Mouse (Mus musculus) cerebellum, adult 8-10 months (tissue): Measurements from ENCODE around the gene Zfp217.

Source experiments
- DNase-seq: peaks from one replicate; pipeline ENCODE4 v3.0.0; 2022

Zfp217 gene

DNA sequence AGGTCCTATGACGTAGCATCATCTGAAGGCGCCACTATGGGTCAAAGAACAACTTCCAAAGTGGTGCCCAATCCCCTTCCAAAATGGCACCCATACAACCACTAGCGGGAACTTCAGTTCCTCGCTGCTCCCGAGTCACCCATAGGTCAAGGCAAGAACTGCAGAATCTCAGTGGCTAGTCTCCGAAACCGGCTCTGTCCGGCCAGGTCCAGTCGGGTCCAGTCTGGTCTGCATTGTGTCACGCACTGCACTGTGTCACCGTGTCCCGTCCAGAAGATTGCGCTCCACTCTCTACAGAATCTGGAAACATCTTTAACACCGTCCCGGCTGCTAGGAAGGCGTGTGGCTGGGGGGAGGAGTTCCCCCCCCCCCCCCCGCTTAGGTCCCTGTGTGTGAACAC is 53.7 kb downstream of the Zfp217 start:
- no peak for DNase-seq

DNA sequence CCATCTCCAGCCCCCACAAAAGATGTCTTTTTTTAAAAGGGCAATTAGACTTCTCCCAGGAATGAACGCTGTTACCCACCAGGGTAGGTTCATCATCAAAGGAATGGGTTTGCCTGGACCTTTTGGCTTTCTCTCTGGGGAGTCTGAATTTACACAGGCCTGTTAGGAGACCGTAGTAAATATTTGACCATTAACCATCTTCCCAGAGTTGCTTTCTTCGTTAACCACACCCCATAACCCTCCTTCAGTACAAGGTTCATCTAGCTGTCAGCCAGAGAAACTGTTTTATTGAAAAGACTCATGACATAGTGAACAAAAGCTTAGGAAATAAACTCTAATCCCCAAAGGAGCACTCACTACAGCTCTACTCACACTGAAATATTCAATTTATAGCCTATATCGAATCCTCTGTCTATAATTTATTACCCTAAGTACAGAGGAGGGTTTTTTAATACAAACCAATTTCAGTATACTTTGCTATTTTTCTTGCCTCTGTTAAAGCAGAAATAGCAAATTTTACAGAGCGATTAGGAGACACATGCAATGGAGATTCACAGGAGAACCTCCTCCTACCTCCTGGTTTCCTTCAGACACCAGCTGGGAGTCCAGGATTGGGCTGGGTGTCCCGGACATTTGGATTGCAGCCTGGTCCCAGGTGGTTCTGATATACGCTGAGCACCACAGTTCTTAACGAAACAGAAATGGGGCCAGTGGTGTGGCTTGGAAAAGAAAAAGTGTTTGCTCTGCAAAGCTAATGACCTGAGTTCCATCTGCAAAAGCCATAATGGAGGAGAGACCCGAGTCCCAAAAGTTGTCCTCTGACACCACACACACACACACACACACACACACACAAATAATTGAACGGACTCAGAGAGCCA is 56.1 kb downstream of the Zfp217 start:
- DNase-seq = no peak

DNA sequence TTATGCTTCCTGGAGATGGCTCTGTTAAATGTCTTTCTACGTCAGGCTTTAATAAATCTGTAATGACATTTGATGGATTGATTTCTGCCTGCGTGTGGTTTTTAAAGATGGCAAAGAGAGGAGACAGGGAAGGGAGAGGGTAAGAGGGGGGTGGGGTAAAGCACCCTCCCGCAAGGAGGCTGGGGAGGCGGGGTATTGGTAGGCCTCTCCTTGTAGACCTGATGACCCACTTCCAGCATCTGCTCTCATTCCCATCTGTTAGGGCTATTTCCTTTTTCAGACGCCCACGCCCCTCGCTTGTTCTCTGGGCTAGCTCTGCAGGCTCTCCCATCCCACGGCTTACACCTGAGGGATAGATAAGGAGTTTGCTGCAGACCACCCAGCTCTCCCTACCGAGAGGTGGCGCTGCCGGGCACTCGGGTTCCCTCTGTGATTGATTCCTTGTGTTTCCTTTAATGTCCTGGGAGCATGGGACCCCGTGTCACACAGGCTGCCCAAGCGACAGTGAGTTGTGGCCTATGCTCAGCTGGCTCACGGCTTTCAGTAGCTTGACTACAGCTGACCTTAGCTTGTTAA is 69.4 kb downstream of the Zfp217 start:
- DNase-seq = no peak

DNA sequence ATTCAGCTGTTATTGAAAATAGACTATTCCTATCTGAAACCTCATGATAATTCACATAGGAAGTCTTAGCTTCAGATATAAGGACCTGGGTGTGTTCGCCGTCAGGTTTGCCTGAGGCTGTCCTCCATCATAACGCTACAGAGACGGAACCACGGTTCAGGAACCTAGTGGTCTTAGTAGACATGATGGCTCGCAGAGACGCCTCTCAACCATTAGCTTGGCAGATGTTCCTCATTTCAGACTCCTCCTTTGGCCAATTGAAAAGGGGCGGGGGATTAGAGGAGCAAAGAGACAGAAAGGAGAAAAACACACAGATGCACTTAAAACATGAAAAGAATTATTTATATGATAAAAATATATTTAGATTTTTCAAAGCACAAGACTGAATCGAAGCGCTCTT is 69.9 kb downstream of the Zfp217 start:
- DNase-seq = no peak

DNA sequence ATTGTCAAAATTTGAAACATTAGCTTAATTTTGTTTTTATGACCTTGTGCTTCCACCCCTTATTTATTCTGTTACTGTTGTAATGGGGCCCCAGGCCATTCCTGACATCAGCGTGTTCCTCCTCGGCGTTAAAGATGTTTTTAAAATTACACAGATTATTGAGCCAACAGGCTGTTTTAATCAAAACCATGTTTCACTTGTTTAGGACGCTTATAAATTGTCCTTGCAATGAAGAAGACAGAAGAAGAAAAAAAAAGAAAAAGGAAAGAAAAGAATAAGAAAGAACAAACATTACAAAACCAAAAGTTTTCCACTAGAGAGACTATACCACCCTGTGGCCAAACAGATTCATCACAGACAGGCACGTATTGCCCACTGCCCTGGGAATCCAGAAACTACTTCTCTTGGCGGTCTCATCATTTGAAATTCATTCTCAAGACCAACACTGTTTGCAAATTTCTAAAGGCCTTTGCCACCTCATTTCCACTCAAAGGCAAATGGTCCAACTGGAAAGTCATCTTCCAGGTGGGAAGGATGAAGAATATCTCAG is 70.9 kb downstream of the Zfp217 start:
- DNase-seq = no peak

DNA sequence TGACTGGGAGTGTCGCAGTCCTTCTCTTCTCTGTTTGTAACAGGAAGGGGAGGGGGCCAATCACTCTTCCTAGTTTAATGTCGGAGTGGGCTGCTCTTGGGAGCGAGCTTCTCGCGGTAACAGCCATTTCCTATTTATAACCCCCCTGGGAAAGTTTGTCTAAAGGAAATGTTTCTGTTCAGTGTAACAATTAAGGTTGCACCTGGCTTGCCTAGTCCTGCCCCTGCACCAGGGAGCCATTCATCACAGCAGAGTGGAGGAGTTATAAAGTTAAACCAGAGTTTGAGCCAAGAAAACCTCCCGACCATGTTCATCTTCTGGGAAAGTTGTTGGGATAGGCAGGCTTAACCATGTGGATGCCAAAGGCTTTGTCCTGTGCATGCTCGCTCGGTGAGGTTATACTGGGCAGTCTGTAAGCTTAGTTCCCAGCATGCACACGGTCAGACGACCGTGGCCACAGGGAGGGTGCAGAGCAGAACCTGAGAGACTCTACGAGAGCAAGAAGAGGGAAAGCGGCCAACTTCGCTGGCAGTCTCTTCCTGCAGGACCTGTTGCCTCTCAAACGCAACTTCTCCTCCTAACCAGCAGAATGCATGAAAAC is 77.2 kb downstream of the Zfp217 start:
- no peak for DNase-seq

DNA sequence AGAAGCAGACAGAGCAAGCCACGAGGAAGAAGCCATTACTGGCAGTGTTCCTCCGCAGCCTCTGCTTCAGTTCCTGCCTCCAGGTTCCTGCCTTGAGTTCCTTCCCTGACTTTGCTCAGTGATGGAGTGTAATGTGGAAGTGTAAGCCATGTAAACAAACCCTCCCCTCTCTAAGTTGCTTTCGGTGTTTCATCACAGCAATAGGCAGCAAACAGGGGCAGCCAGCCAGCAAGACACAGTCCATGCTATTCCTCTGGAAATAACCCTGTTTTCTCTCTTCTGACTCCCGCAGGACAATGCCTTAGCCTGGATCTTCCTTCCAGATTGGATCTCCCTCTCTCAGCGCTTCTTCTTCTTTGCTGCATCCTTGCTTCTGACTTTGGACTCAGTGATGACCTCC is 77.9 kb downstream of the Zfp217 start:
- DNase-seq = no peak

DNA sequence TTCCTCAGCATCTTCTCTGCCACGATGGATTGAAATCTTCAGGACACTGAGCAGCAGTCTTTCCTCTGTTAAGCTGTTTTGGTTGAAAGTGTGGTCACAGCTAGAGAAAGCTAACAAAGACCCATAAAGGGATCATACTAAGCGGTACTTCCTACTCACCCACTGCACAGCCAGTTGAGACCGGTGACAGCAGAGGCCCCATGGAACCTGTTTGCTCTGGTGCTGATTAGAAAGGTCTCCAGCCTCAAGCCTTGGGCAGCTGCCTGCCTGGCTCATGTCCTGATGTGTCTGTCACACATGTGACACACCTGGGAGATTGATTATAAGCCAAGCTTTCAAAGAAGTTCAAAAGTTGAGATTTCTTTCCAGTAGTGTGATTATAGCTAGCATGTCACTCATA is 85.5 kb downstream of the Zfp217 start:
- no peak for DNase-seq

DNA sequence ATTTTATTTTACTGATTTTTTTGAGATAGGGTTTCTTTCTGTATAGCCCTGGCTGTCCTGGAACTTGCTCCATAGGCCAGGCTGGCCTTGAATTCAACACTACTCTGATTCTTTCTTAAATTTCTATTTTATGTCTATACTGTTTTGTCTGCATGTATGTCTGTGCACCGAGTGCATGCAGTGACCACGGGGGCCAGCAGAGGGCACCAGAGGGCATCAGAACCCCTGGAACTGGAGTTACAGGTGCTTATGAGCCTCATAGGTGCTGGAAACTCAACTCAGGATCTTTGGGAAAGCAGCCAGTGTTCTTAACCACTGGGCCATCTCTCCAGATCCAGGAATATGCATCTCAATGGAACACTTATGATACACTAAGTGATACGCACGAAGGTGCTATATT is 87.8 kb downstream of the Zfp217 start:
- peak; percentile 3 for DNase-seq

DNA sequence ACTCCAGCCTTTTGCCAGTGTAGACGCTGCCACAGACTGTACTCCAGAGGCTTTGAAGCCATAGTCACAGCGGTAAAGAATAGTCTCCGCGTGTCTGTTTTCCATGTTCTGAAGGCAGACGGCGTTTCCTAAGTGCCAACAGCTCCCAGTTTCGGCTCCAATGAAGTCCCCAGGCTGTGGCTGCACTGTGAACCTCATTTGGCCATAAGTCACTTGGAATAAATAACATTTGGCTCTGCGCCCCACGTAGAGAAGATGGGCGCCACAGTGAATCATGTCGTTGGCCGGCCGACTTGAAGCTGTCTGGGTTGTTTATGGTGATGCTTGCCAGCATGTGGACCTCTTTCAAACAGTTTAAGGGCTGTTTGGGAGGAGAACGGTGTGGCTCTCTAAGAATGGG is 89.1 kb downstream of the Zfp217 start:
- DNase-seq = no peak
